Mouse (Mus musculus) liver, embryonic 16.5 days (tissue): Measurements from ENCODE around the gene Hydin. TPM values are rescaled to one million over a fixed set of nuclear protein-coding genes. Genes with fewer than 3 reads are reported as not detected.
A peak's percentile ranks its signal among the peaks of the same experiment; 100 is the strongest.

ENCODE experiments used
- ATAC-seq: fragments of 200-750 bp; cut with Nextera tagmentation; 2 replicates; pipeline ENCODE4 v1.8.0; 2017; ENCODE audit warnings: low read depth, mild to moderate bottlenecking, moderate number of reproducible peaks, moderate library complexity
- H3K27ac ChIP-seq: fragments of 300-500 bp; sonication (generic); 2 replicates; pipeline ENCODE4 v1.5.1; 2014; ENCODE audit warnings: mild to moderate bottlenecking, low read length
- H3K27me3 ChIP-seq: fragments of 300-500 bp; sonication (generic); 2 replicates; pipeline ENCODE4 v1.6.1; 2014; ENCODE audit warnings: low read depth, low read length, mixed read lengths; ENCODE audit not compliant: control insufficient read depth, insufficient read depth
- H3K36me3 ChIP-seq: fragments of 300-500 bp; sonication (generic); 2 replicates; pipeline ENCODE4 v1.6.1; 2014; ENCODE audit warnings: mild to moderate bottlenecking; ENCODE audit not compliant: control insufficient read depth, insufficient read depth
- H3K4me1 ChIP-seq: fragments of 300-500 bp; sonication (generic); 2 replicates; pipeline ENCODE4 v1.6.1; 2014; ENCODE audit warnings: low read depth, low read length, mixed read lengths; ENCODE audit not compliant: control insufficient read depth
- H3K4me2 ChIP-seq: fragments of 300-500 bp; sonication (generic); 2 replicates; pipeline ENCODE4 v1.6.1; 2014; ENCODE audit warnings: low read depth, low read length, mixed read lengths
- H3K4me3 ChIP-seq: fragments of 300-500 bp; sonication (generic); 2 replicates; pipeline ENCODE4 v1.5.1; 2014; ENCODE audit warnings: low read depth, mild to moderate bottlenecking, low read length
- H3K9ac ChIP-seq: fragments of 300-500 bp; sonication (generic); 2 replicates; pipeline ENCODE4 v1.6.1; 2014; ENCODE audit warnings: low read depth, low read length
- H3K9me3 ChIP-seq: fragments of 300-500 bp; sonication (generic); replicated peaks from 2 replicates; pipeline ENCODE4 v1.6.1; 2016; ENCODE audit warnings: low read length; ENCODE audit not compliant: control insufficient read depth
- WGBS: fragments of 180-500 bp; shearing (Covaris S2); extraction: QIAGEN DNeasy Blood & Tissue Kit; methylation state at CpG from one replicate; pipeline ENCODE4 v1.1.7; 2014; ENCODE audit not compliant: insufficient replicate concordance; 5-methylcytosine and 5-hydroxymethylcytosine counted together
- polyA plus RNA-seq: library from polyadenylated mRNA; unstranded; fragments of >200 nt; fragmentation: Nextera tagmentation; extraction: Ambion mirVana; gene quantifications from 2 replicates; pipeline ENCODE4 v1.2.1, GENCODE M21; 2015

Gene Hydin
- polyA plus RNA-seq, 1 experiment from 2014 or later = 0.13 TPM

DNA sequence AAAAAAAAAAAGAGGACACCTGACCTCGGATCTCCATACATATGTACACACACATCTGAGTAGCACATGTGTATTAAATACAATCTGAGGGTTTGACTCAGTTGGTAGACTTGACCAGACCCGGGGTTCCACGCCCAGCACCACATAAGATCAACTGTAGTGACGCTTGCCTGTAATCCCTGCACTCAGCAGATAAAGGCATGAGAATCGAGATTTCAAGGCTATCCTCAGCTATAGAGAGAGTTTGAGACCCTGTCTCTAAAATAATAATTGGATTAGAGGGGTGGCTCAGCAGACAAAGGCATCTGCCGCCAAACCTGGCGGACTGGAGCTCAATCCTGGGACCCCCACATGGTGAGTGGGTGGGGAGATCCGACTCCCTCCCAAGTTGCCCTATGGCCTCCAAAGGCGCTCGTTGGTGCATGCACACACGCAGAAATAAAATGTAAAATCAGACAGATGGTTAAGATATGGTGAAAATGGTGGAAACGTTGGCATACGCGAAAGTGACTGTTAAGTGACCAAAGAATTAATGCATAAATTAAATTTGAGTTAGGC, 351.1 kb downstream of the Hydin start:
- Histone ChIP-seq H3K9ac (0 out of 2 replicates have a peak overlapping the region, but pooled peaks have one; percentile 1), H3K27ac (no peak overlapping the region)
- ATAC-seq = no peak

GRCm38 (mm10) chr8:110618391-110619207, 351.8 kb downstream of the Hydin start, which contains the start of gene Vac14:
TSS of gene Vac14 (plus strand) at chr8:110618585.
- peak within 1 kb of the TSS; percentile 97 for H3K4me3 ChIP-seq
- H3K4me1 ChIP-seq = peaks cover 18% of the 10 kb centered on the region
- ATAC-seq = peak; percentile 94
- no peaks in the 10 kb centered on the region for H3K27me3 ChIP-seq
- peak within 1 kb of the TSS; percentile 75 for H3K4me2 ChIP-seq
- H3K36me3 ChIP-seq = no peaks in the 10 kb centered on the region
- H3K9ac ChIP-seq = peak within 1 kb of the TSS; percentile 79
- H3K9me3 ChIP-seq = no peaks in the 10 kb centered on the region
- H3K27ac ChIP-seq = peak within 1 kb of the TSS; percentile 33; the same call in 1 of the 2 replicates
- under 1% methylated on average over 67 of the region's 67 CpGs for WGBS

More for the DNA sequence above, 351.1 kb downstream of the Hydin start:
- Histone ChIP-seq H3K27me3 (no peaks in the 10 kb centered on the region), H3K4me1 (peaks cover 18% of the 10 kb centered on the region), H3K4me2 (peak overlapping the region; percentile 75), H3K9me3 (no peaks in the 10 kb centered on the region), H3K4me3 (peak overlapping the region; percentile 97), H3K36me3 (no peaks in the 10 kb centered on the region)
- 17% methylated on average over 14 of the region's 14 CpGs for WGBS

GRCm38 (mm10) chr8:110619208-110619574, 352.4 kb downstream of the Hydin start:
- ATAC-seq = no peak
- peaks cover 18% of the 10 kb centered on the region for H3K4me1 ChIP-seq
- H3K27me3 ChIP-seq = no peaks in the 10 kb centered on the region
- peak overlapping the region; percentile 79 for H3K9ac ChIP-seq
- WGBS = 14% methylated on average over 8 of the region's 8 CpGs
- H3K27ac ChIP-seq = no peak overlapping the region
- peak overlapping the region; percentile 97 for H3K4me3 ChIP-seq
- H3K4me2 ChIP-seq = peak overlapping the region; percentile 75
- no peaks in the 10 kb centered on the region for H3K9me3 ChIP-seq
- no peaks in the 10 kb centered on the region for H3K36me3 ChIP-seq

DNA sequence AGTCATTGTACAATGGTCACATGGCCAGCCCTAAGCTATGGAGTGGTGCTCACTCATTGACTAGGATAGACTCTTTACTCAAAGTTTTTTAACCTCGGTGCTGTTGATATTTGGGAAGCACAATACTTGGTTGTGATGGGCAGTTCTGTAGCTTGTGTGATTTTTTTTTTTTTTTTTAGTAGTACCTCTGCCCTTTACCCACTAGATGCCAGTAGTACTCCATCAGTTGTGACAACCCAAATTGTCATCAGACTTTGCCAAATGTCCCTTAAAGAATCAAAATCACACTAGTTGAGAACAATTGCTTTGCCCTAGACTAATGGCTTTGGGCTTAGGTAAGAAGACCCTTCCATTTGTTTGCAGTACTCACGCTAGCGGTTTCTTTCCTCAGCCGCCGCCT, 353.1 kb downstream of the Hydin start:
- no peaks in the 10 kb centered on the region for H3K9me3 ChIP-seq
- WGBS = 74% methylated on average over 5 of the region's 5 CpGs
- no peaks in the 10 kb centered on the region for H3K36me3 ChIP-seq
- H3K4me3 ChIP-seq = peak overlapping the region; percentile 97
- no peak for ATAC-seq
- H3K27me3 ChIP-seq = no peaks in the 10 kb centered on the region
- H3K4me2 ChIP-seq = peak overlapping the region; percentile 75; the same call in 1 of the 2 replicates
- no peak overlapping the region for H3K27ac ChIP-seq
- H3K9ac ChIP-seq = no peak overlapping the region
- H3K4me1 ChIP-seq = peaks cover 18% of the 10 kb centered on the region

DNA sequence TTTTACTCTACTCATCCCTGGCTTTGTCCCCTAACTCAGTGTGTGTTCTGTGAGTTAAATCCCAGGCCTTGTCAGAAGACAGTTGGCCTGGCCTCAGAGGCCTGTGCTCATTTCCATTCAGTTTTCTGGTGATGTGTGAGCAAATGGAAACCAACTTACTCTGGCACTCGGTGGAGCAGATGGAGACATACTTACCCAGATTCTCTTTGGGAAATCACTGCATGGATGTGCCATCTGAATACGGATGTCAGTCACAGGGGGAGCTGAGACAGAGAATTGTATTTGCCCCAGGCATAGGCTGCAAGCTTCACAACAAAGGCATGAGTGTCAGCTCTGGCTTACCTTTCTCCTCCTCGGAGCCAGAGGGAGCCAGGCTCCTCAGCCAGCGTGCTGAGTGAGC, 359.7 kb downstream of the Hydin start:
- Histone ChIP-seq H3K9ac (no peak overlapping the region), H3K9me3 (no peaks in the 10 kb centered on the region), H3K36me3 (no peaks in the 10 kb centered on the region), H3K4me1 (no peaks in the 10 kb centered on the region; the same call in 1 of the 2 replicates), H3K27me3 (no peaks in the 10 kb centered on the region), H3K4me2 (no peak overlapping the region), H3K27ac (no peak overlapping the region), H3K4me3 (no peak overlapping the region)
- 71% methylated on average over 4 of the region's 4 CpGs for WGBS
- ATAC-seq = no peak

DNA sequence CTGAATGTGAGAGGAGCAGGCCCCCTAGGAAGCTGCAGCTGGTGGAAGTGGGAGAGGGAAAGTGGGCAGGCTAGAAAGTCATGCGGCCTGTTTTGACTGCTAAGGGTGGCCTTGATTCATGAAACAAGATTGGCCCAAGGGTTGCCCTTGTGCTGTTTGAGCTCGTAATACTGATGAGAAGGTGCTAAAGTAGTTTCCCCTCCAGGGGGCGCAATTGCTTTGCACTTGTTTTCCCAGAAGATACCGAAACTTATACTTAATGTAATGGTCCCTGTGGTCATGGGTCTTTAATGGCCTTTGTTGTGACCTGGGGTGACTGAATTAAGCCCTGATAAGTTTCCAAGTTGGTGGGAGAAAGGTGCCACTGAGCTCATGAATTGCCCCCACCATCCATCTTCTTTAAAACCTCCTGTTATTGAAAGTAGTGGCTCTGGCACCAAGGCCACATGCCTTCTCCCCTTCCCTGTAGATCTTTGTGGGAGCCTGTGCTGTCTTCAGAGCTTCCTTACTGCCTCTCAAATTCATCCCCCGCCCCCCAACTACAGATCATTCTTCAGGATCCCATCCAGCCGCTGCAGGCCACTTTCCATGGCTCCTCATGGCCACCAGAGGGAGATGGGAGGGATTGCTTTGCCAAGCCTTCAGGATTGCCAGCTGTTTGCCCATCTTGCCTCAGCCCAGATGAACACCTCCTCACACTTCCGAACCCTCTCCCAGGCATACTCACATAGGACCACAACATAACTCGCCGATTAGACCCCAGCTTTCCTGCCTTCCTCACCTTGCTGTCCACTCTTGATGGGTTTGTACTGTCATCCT, 362.7 kb downstream of the Hydin start:
- Histone ChIP-seq H3K4me1 (no peaks in the 10 kb centered on the region), H3K4me3 (no peak overlapping the region), H3K27ac (no peak overlapping the region), H3K9me3 (no peaks in the 10 kb centered on the region), H3K4me2 (no peak overlapping the region), H3K27me3 (no peaks in the 10 kb centered on the region), H3K36me3 (peaks cover 9% of the 10 kb centered on the region), H3K9ac (no peak overlapping the region)
- no peak for ATAC-seq
- WGBS = 70% methylated on average over 9 of the region's 9 CpGs

GRCm38 (mm10) chr8:110630079-110630478, 363.3 kb downstream of the Hydin start:
- H3K9me3 ChIP-seq = no peaks in the 10 kb centered on the region
- no peak for ATAC-seq
- no peaks in the 10 kb centered on the region for H3K27me3 ChIP-seq
- no peaks in the 10 kb centered on the region for H3K4me1 ChIP-seq
- H3K9ac ChIP-seq = no peak overlapping the region
- peaks cover 12% of the 10 kb centered on the region for H3K36me3 ChIP-seq
- 82% methylated on average over 3 of the region's 3 CpGs for WGBS
- H3K27ac ChIP-seq = no peak overlapping the region
- no peak overlapping the region for H3K4me2 ChIP-seq
- no peak overlapping the region for H3K4me3 ChIP-seq

DNA sequence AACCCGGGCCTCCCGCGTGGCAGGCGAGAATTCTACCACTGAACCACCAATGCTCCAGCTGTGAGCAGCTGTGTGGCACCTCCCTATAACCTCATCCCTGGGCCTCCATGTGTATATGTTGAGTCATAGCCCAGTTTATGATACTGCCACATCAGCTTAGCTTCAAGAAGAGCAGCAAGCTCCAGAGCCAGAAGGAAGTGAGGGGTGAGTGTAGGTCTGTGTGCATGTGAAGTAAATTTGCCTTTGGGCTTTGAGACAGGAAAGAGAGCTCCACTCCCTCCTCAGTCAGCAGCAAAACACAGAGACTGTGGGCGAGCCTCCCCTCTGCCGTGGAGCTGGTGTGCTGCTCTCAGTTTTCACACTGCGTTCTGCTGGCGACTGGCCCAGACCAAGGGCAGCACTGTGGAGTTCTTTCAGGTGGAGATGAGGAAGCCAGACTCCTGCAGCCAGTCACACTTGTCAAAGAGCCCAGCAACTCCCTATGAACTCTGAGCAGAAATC, 363.8 kb downstream of the Hydin start:
- no peak overlapping the region for H3K9ac ChIP-seq
- no peaks in the 10 kb centered on the region for H3K27me3 ChIP-seq
- H3K4me2 ChIP-seq = no peak overlapping the region
- peaks cover 14% of the 10 kb centered on the region for H3K36me3 ChIP-seq
- no peak overlapping the region for H3K4me3 ChIP-seq
- WGBS = 77% methylated on average over 8 of the region's 8 CpGs
- H3K27ac ChIP-seq = no peak overlapping the region
- 0 out of 2 replicates have a peak, but pooled peaks have one; percentile 5 for ATAC-seq
- no peaks in the 10 kb centered on the region for H3K4me1 ChIP-seq
- H3K9me3 ChIP-seq = no peaks in the 10 kb centered on the region
